Mouse (Mus musculus) spleen, postnatal 14 days (tissue): ENCODE measurements around the gene Ppp1r18.

Source experiments
- DNase-seq, 2 experiments: peaks; one replicate each; pipeline ENCODE4 v3.0.0; 2021 to 2022; ENCODE audit warnings: low spot score in 2 of 2

Gene Ppp1r18

GRCm38 (mm10) chr17:35869346-35870067 lies 4.1 kb downstream of the Ppp1r18 start:
- no peak for DNase-seq

- DNase-seq: peak; percentile 51 to 53
Measured at GRCm38 (mm10) chr17:35870151-35870883, 4.9 kb downstream of the Ppp1r18 start.

- DNase-seq: peak in 1 of 2 experiments; percentile 59
Measured at GRCm38 (mm10) chr17:35870884-35871696, 5.7 kb downstream of the Ppp1r18 start.

GRCm38 (mm10) chr17:35873774-35874519 lies 8.6 kb downstream of the Ppp1r18 start:
- DNase-seq: peak; percentile 78 to 89

GRCm38 (mm10) chr17:35874721-35875120 lies 9.3 kb downstream of the Ppp1r18 start:
- no peak for DNase-seq

- peak; percentile 87 to 92 for DNase-seq
Measured at GRCm38 (mm10) chr17:35879245-35880057, 14.1 kb downstream of the Ppp1r18 start, which contains the start of gene Dhx16. Gene Dhx16, plus strand, starts transcription at chr17:35879819.

GRCm38 (mm10) chr17:35882924-35883323 lies 17.5 kb downstream of the Ppp1r18 start:
- DNase-seq: no peak

GRCm38 (mm10) chr17:35883777-35884176 lies 18.4 kb downstream of the Ppp1r18 start:
- DNase-seq: no peak

- DNase-seq: no peak
Measured at GRCm38 (mm10) chr17:35887725-35888124, 22.3 kb downstream of the Ppp1r18 start.

- peak; percentile 80 to 82 for DNase-seq
Measured at GRCm38 (mm10) chr17:35896781-35897643, 31.6 kb downstream of the Ppp1r18 start, which contains the start of gene 2310061I04Rik. Gene 2310061I04Rik, minus strand, starts transcription at chr17:35897431.

- no peak for DNase-seq
Measured at GRCm38 (mm10) chr17:35897644-35898573, 32.5 kb downstream of the Ppp1r18 start.

GRCm38 (mm10) chr17:35900636-35901035 lies 35.2 kb downstream of the Ppp1r18 start:
- no peak for DNase-seq

- no peak for DNase-seq
Measured at GRCm38 (mm10) chr17:35903343-35903991, 38.1 kb downstream of the Ppp1r18 start.

GRCm38 (mm10) chr17:35903992-35904355 lies 38.6 kb downstream of the Ppp1r18 start:
- DNase-seq: no peak

GRCm38 (mm10) chr17:35905587-35905986 lies 40.2 kb downstream of the Ppp1r18 start:
- no peak for DNase-seq

- DNase-seq: no peak
Measured at GRCm38 (mm10) chr17:35907609-35908008, 42.2 kb downstream of the Ppp1r18 start.

- no peak for DNase-seq
Measured at GRCm38 (mm10) chr17:35909186-35909918, 44.0 kb downstream of the Ppp1r18 start.
